In genomic region chr19:40436465-40437200, GRCm38 (mm10) we compare ENCODE assay signal across 9 mouse cellular contexts.
DNase-seq lines count a peak whose midpoint lies in the region; ATAC-seq and TF ChIP-seq lines count a peak whose summit lies in the region.
"Had no signal": no experiment of that assay in that cellular context is flagged by ENCODE, and none has a peak within 500 bp of the region (broad histone marks: within the 10 kb centered on the region; RNA-seq: fewer than 3 reads in every experiment).

No protein-coding gene starts in this region.

- 44% methylated on average over 12 of the region's 12 CpGs for WGBS in heart, embryonic 13.5 days
- 83% methylated on average over 12 of the region's 12 CpGs for WGBS in forebrain, embryonic 11.5 days

- 0 out of 2 replicates have a peak overlapping the region, but pooled peaks have one; percentile 44 for H3K9ac ChIP-seq in heart, embryonic 13.5 days
- no peak overlapping the region for H3K9ac ChIP-seq in forebrain, embryonic 11.5 days (ENCODE audit: low read length)

- H3K4me3 ChIP-seq in layer of hippocampus, adult 2 months, result no peak overlapping the region
- H3K4me3 ChIP-seq in heart, embryonic 13.5 days, result no peak overlapping the region
- no peak overlapping the region for H3K4me3 ChIP-seq in forebrain, embryonic 11.5 days (ENCODE audit: low read depth, low read length)

- no peak for TF ChIP-seq CTCF in layer of hippocampus, adult 2 months (conservative IDR thresholded peaks at IDR 0.05)

- H3K4me1 ChIP-seq in heart, embryonic 13.5 days, result peaks cover 94% of the 10 kb centered on the region
- H3K4me1 ChIP-seq in forebrain, embryonic 11.5 days (replicated peaks; ENCODE audit: control insufficient read depth, insufficient read depth, low read length), result no peaks in the 10 kb centered on the region; the same call in 1 of the 2 replicates

- no peak overlapping the region for H3K4me2 ChIP-seq in heart, embryonic 13.5 days
- H3K4me2 ChIP-seq in forebrain, embryonic 11.5 days (ENCODE audit: low read depth, low read length, severe bottlenecking), result no peak overlapping the region

- H3K9me3 ChIP-seq in heart, embryonic 13.5 days, result no peaks in the 10 kb centered on the region
- H3K9me3 ChIP-seq in forebrain, embryonic 11.5 days (ENCODE audit: control insufficient read depth, low read length), result no peaks in the 10 kb centered on the region
- H3K9me3 ChIP-seq: G1E had no signal

- no peaks in the 10 kb centered on the region for H3K36me3 ChIP-seq in heart, embryonic 13.5 days
- H3K36me3 ChIP-seq in forebrain, embryonic 11.5 days (ENCODE audit: control insufficient read depth, insufficient read depth, low read length), result no peaks in the 10 kb centered on the region

- no peaks in the 10 kb centered on the region for H3K27me3 ChIP-seq in heart, embryonic 13.5 days (replicated peaks)
- H3K27me3 ChIP-seq in forebrain, embryonic 11.5 days (ENCODE audit: control insufficient read depth, insufficient read depth, low read length), result no peaks in the 10 kb centered on the region

- no peak for ATAC-seq in heart, embryonic 13.5 days (ENCODE audit: extremely low read depth, insufficient number of reproducible peaks, low FRiP score, low TSS enrichment)
- no peak for ATAC-seq in forebrain, embryonic 11.5 days (replicated peaks; ENCODE audit: low FRiP score)

- DNase-seq in layer of hippocampus, adult 2 months (ENCODE audit: low spot score in 2 of 2), result no peak
- DNase-seq in layer of hippocampus, postnatal 25 days (ENCODE audit: extremely low spot score in 1 of 2, low spot score in 1 of 2), result no peak
- DNase-seq in adrenal gland, postnatal 36 days, result peak; percentile 79 to 80
- peak; percentile 87 to 93 for DNase-seq in kidney, postnatal 25 days
- DNase-seq in frontal cortex, postnatal 14 days (ENCODE audit: low spot score in 2 of 2), result no peak
- no peak for DNase-seq in left cerebral cortex, adult 9 months (ENCODE audit: low spot score in 2 of 2)
- no peak for DNase-seq in forebrain, embryonic 11.5 days (ENCODE audit: low spot score)

- peak overlapping the region; percentile 86 for H3K27ac ChIP-seq in layer of hippocampus, adult 2 months
- peak overlapping the region; percentile 85 for H3K27ac ChIP-seq in heart, embryonic 13.5 days (replicated peaks)
- no peak overlapping the region for H3K27ac ChIP-seq in forebrain, embryonic 11.5 days (ENCODE audit: low read depth, low read length)

Comparison
In these comparisons a context has a peak if more than half of its experiments do, and no peak if none do; other contexts are left out.
1. DNase-seq: peak in adrenal gland, postnatal 36 days (2 of 2) and kidney, postnatal 25 days (2 of 2); none in layer of hippocampus, adult 2 months (0 of 2), layer of hippocampus, postnatal 25 days (0 of 2), frontal cortex, postnatal 14 days (0 of 2), left cerebral cortex, adult 9 months (0 of 2) and forebrain, embryonic 11.5 days (single experiment).